Mouse (Mus musculus): ENCODE data around the gene Resp18. TPM values are rescaled to one million over a fixed set of nuclear protein-coding genes. Genes with fewer than 3 reads are reported as not detected.

Resp18 gene
- total and polyA plus RNA-seq, 3 experiments = not detected

- dilution Hi-C loops (cut with MboI; ENCODE audit: extremely low pct_ligation_motif_present, extremely low pct_unique_long_range_greater_than_20kb, low sequenced_read_pairs) (no loop called here), in situ Hi-C loops (cut with MboI; ENCODE audit: low pct_ligation_motif_present, low pct_unique_long_range_greater_than_20kb, low sequenced_read_pairs) (no loop called here)
- H3K36me3 ChIP-seq (replicated peaks in 1 of 2; ENCODE audit: control insufficient read depth in 1 of 2, insufficient read depth in 1 of 2, low read length in 1 of 2) = no peaks in the 10 kb centered on the region
- H3K4me2 ChIP-seq (ENCODE audit: insufficient read depth, low read depth, poor library complexity, severe bottlenecking) = no peak overlapping the region
- H3K79me2 ChIP-seq (replicated peaks; ENCODE audit: control insufficient read depth, extremely low read depth, insufficient read depth, poor library complexity, severe bottlenecking) = no peaks in the 10 kb centered on the region
- H3K4me1 ChIP-seq (ENCODE audit: control insufficient read depth in 1 of 2, insufficient read depth in 2 of 2) = 0 out of 4 replicates have a peak, but pooled peaks cover 0 to 4% of the 10 kb centered on the region in 2 experiments
- peaks cover under 1% of the 10 kb centered on the region for H3K9me3 ChIP-seq (replicated peaks; ENCODE audit: low read length)
- TF ChIP-seq SMC3 (IDR thresholded peaks at IDR 0.05; ENCODE audit: low read depth, low read length) = no peak
- TF ChIP-seq RCOR1 (conservative IDR thresholded peaks at IDR 0.05; ENCODE audit: low read depth, low read length) = no peak
- no peak for TF ChIP-seq ZC3H11A (IDR thresholded peaks at IDR 0.05; ENCODE audit: low read depth, low read length)
- TF ChIP-seq MAZ (IDR thresholded peaks at IDR 0.05; ENCODE audit: low read depth, low read length) = no peak
- no peak for TF ChIP-seq KAT2A (IDR thresholded peaks at IDR 0.05; ENCODE audit: insufficient replicate concordance, low read length)
- TF ChIP-seq GABPA (IDR thresholded peaks at IDR 0.05; ENCODE audit: insufficient replicate concordance, low read depth, low read length) = no peak
- no peak for TF ChIP-seq ZMIZ1 (IDR thresholded peaks at IDR 0.05; ENCODE audit: low read depth, low read length)
- no peak for TF ChIP-seq POLR2AphosphoS2 (IDR thresholded peaks at IDR 0.05; ENCODE audit: low read depth, low read length)
- no peak for TF ChIP-seq HCFC1 (IDR thresholded peaks at IDR 0.05; ENCODE audit: low read depth, low read length)
- no peak for TF ChIP-seq UBTF (IDR thresholded peaks at IDR 0.05; ENCODE audit: low read depth, low read length)
- TF ChIP-seq CHD2 (IDR thresholded peaks at IDR 0.05; ENCODE audit: low read length) = no peak
- no peak for TF ChIP-seq ELF1 (IDR thresholded peaks at IDR 0.05; ENCODE audit: low read depth, low read length)
- TF ChIP-seq MXI1 (IDR thresholded peaks at IDR 0.05; ENCODE audit: low read depth, low read length) = no peak
- no peak for TF ChIP-seq TCF12 (IDR thresholded peaks at IDR 0.05; ENCODE audit: low read depth, low read length)
- TF ChIP-seq IRF4 (IDR thresholded peaks at IDR 0.05; ENCODE audit: low read depth, low read length) = no peak
- TF ChIP-seq PAX5 (IDR thresholded peaks at IDR 0.05; ENCODE audit: low read length) = no peak
- TF ChIP-seq MEF2A (IDR thresholded peaks at IDR 0.05; ENCODE audit: borderline replicate concordance, low read depth, low read length) = no peak
- H3K27ac ChIP-seq (ENCODE audit: insufficient read depth, low read depth) = no peak overlapping the region
- no peak overlapping the region for H3K9ac ChIP-seq (ENCODE audit: insufficient read depth, low read depth)
- H3K27me3 ChIP-seq (replicated peaks) = peaks cover 58% of the 10 kb centered on the region
- no peak overlapping the region for H3K4me3 ChIP-seq (replicated peaks in 1 of 3; ENCODE audit: low read depth in 2 of 3, low read length in 2 of 3, poor library complexity in 1 of 3)
- no peak for DNase-seq (ENCODE audit: extremely low read depth)
Observed at GRCm38 (mm10) chr1:75289888-75290431, 11.7 kb upstream of the Resp18 start.

DNA sequence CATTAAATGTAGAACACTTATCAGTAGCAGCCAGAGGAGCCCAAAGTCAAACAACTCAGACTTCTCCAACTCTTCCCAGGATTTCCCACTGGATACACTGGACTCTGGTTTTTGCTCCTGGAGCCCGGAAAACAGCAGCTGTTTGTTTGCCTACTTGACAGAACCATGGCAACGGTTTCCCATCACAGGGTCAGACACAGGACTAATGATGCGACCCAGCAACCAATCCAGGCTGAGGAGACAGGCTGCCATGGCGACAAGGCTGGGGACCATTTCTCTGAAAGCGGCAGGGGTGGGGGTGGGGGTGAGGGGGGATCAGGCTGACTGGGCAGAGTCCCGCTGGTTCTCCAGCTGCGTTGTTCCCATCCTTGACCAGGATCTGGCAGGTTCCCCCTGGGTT lies 11.2 kb upstream of the Resp18 start:
- no peaks in the 10 kb centered on the region for H3K36me3 ChIP-seq (replicated peaks in 1 of 2; ENCODE audit: control insufficient read depth in 1 of 2, insufficient read depth in 1 of 2, low read length in 1 of 2)
- H3K9ac ChIP-seq (ENCODE audit: insufficient read depth, low read depth) = no peak overlapping the region
- dilution Hi-C loops (cut with MboI; ENCODE audit: extremely low pct_ligation_motif_present, extremely low pct_unique_long_range_greater_than_20kb, low sequenced_read_pairs) = no loop called here
- 0 out of 4 replicates have a peak, but pooled peaks cover 0 to 4% of the 10 kb centered on the region in 2 experiments for H3K4me1 ChIP-seq (ENCODE audit: control insufficient read depth in 1 of 2, insufficient read depth in 2 of 2)
- no peak for DNase-seq (ENCODE audit: extremely low read depth)
- H3K27ac ChIP-seq (ENCODE audit: insufficient read depth, low read depth) = no peak overlapping the region
- no peak overlapping the region for H3K4me2 ChIP-seq (ENCODE audit: insufficient read depth, low read depth, poor library complexity, severe bottlenecking)
- no peak for TF ChIP-seq ELF1 (IDR thresholded peaks at IDR 0.05; ENCODE audit: low read depth, low read length)
- no peak for TF ChIP-seq ZKSCAN1 (IDR thresholded peaks at IDR 0.05; ENCODE audit: borderline replicate concordance, low read depth, low read length)
- no peak for TF ChIP-seq SMC3 (IDR thresholded peaks at IDR 0.05; ENCODE audit: low read depth, low read length)
- TF ChIP-seq MAZ (IDR thresholded peaks at IDR 0.05; ENCODE audit: low read depth, low read length) = no peak
- TF ChIP-seq MEF2A (IDR thresholded peaks at IDR 0.05; ENCODE audit: borderline replicate concordance, low read depth, low read length) = no peak
- TF ChIP-seq IRF4 (IDR thresholded peaks at IDR 0.05; ENCODE audit: low read depth, low read length) = no peak
- no peak for TF ChIP-seq ZC3H11A (IDR thresholded peaks at IDR 0.05; ENCODE audit: low read depth, low read length)
- TF ChIP-seq BHLHE40 (IDR thresholded peaks at IDR 0.05; ENCODE audit: low read depth, low read length) = no peak
- H3K27me3 ChIP-seq (replicated peaks) = peaks cover 64% of the 10 kb centered on the region
- in situ Hi-C loops (cut with MboI; ENCODE audit: low pct_ligation_motif_present, low pct_unique_long_range_greater_than_20kb, low sequenced_read_pairs) = no loop called here
- no peak overlapping the region for H3K4me3 ChIP-seq (replicated peaks in 1 of 3; ENCODE audit: low read depth in 2 of 3, low read length in 2 of 3, poor library complexity in 1 of 3)
- no peaks in the 10 kb centered on the region for H3K79me2 ChIP-seq (replicated peaks; ENCODE audit: control insufficient read depth, extremely low read depth, insufficient read depth, poor library complexity, severe bottlenecking)
- H3K9me3 ChIP-seq (replicated peaks; ENCODE audit: low read length) = peaks cover 4% of the 10 kb centered on the region

Data from CH12.LX (cell line).